Comparison of ENCODE assay signal across 10 mouse cellular contexts in genomic region chr3:87509061-87509460, GRCm38 (mm10). TPM values are rescaled to one million over a fixed set of nuclear protein-coding genes. Genes with fewer than 3 reads are reported as not detected.
DNase-seq lines count a peak whose midpoint lies in the region; ATAC-seq and TF ChIP-seq lines count a peak whose summit lies in the region.
"Had no signal": no experiment of that assay in that cellular context is flagged by ENCODE, and none has a peak within 500 bp of the region (broad histone marks: within the 10 kb centered on the region; RNA-seq: fewer than 3 reads in every experiment).

No protein-coding gene starts in this region.

- no peak for DNase-seq in forebrain, embryonic 14.5 days (ENCODE audit: low spot score)
- DNase-seq in forebrain, postnatal 0 days, result no peak
- peak; percentile 72 to 84 for DNase-seq in heart, adult 2 months
- peak; percentile 90 for DNase-seq in kidney, adult 9 months
- peak; percentile 48 for DNase-seq in lung, postnatal 10 days
- DNase-seq in right cerebral cortex, postnatal 14 days, result no peak

- WGBS in forebrain, embryonic 14.5 days, result 75% methylated on average over 4 of the region's 4 CpGs
- 58% methylated on average over 4 of the region's 4 CpGs for whole genome bisulfite sequencing in forebrain, postnatal 0 days
- WGBS in heart, adult 2 months, result 10% methylated on average over 4 of the region's 4 CpGs
- 67% methylated on average over 4 of the region's 4 CpGs for WGBS in forebrain, embryonic 16.5 days

- H3K4me3 ChIP-seq in forebrain, embryonic 14.5 days (ENCODE audit: low read depth, low read length), result no peak overlapping the region
- H3K4me3 ChIP-seq in forebrain, postnatal 0 days (ENCODE audit: low read depth, low read length), result no peak overlapping the region
- H3K4me3 ChIP-seq in heart, adult 2 months, result peak overlapping the region; percentile 22
- no peak overlapping the region for H3K4me3 ChIP-seq in forebrain, embryonic 16.5 days (replicated peaks; ENCODE audit: low read length)
- H3K4me3 ChIP-seq: midbrain, embryonic 12.5 days had no signal

- peak overlapping the region; percentile 36; the same call in 1 of the 2 replicates for H3K9ac ChIP-seq in forebrain, embryonic 14.5 days (ENCODE audit: low read length)
- H3K9ac ChIP-seq in forebrain, postnatal 0 days, result no peak overlapping the region
- H3K9ac ChIP-seq in heart, adult 2 months (ENCODE audit: low read depth, low read length), result no peak overlapping the region
- no peak overlapping the region for H3K9ac ChIP-seq in forebrain, embryonic 16.5 days (replicated peaks; ENCODE audit: low read depth, low read length)
- H3K9ac ChIP-seq: hindbrain, embryonic 12.5 days had no signal

- H3K4me1 ChIP-seq in forebrain, embryonic 14.5 days (ENCODE audit: control insufficient read depth, insufficient read depth, low read length), result no peaks in the 10 kb centered on the region
- no peaks in the 10 kb centered on the region for H3K4me1 ChIP-seq in forebrain, postnatal 0 days (ENCODE audit: insufficient read depth)
- peaks cover 10% of the 10 kb centered on the region for H3K4me1 ChIP-seq in heart, adult 2 months (ENCODE audit: control insufficient read depth, insufficient read depth, low read length)
- peaks cover 4% of the 10 kb centered on the region; the same call in 1 of the 2 replicates for H3K4me1 ChIP-seq in forebrain, embryonic 16.5 days (replicated peaks; ENCODE audit: control insufficient read depth, insufficient read depth, low read length)

- no peaks in the 10 kb centered on the region for H3K79me2 ChIP-seq in heart, adult 2 months (replicated peaks; ENCODE audit: control insufficient read depth, insufficient read depth, low read length)

- no peaks in the 10 kb centered on the region for H3K9me3 ChIP-seq in forebrain, embryonic 14.5 days (replicated peaks; ENCODE audit: control insufficient read depth, low read length)
- H3K9me3 ChIP-seq in forebrain, postnatal 0 days (ENCODE audit: low read length), result no peaks in the 10 kb centered on the region
- H3K9me3 ChIP-seq in forebrain, embryonic 16.5 days (ENCODE audit: control insufficient read depth, low read length), result no peaks in the 10 kb centered on the region
- H3K9me3 ChIP-seq: hindbrain, embryonic 12.5 days; midbrain, embryonic 12.5 days had no signal

- ATAC-seq in forebrain, embryonic 14.5 days, result no peak
- no peak for ATAC-seq in forebrain, postnatal 0 days
- ATAC-seq in activated CD4-positive, CD25-positive, alpha-beta regulatory T cell, adult 4 months, result no peak
- no peak for ATAC-seq in forebrain, embryonic 16.5 days

- no peak overlapping the region for H3K27ac ChIP-seq in forebrain, embryonic 14.5 days (ENCODE audit: low read depth, low read length)
- H3K27ac ChIP-seq in forebrain, postnatal 0 days (ENCODE audit: low read depth, low read length), result no peak overlapping the region
- H3K27ac ChIP-seq in heart, adult 2 months, result peak overlapping the region; percentile 59
- no peak overlapping the region for H3K27ac ChIP-seq in forebrain, embryonic 16.5 days (ENCODE audit: low read length)
- H3K27ac ChIP-seq: hindbrain, embryonic 12.5 days; midbrain, embryonic 12.5 days had no signal

- TF ChIP-seq CTCF in forebrain, postnatal 0 days (IDR thresholded peaks at IDR 0.05; ENCODE audit: low read depth), result no peak
- no peak for TF ChIP-seq CTCF in heart, adult 2 months (IDR thresholded peaks at IDR 0.05)

- no peaks in the 10 kb centered on the region for H3K36me3 ChIP-seq in forebrain, embryonic 14.5 days (ENCODE audit: control insufficient read depth, insufficient read depth, low read length)
- no peaks in the 10 kb centered on the region for H3K36me3 ChIP-seq in forebrain, postnatal 0 days (ENCODE audit: insufficient read depth)
- H3K36me3 ChIP-seq in heart, adult 2 months (ENCODE audit: control insufficient read depth, insufficient read depth, low read length), result no peaks in the 10 kb centered on the region
- H3K36me3 ChIP-seq in forebrain, embryonic 16.5 days (ENCODE audit: control insufficient read depth, insufficient read depth), result no peaks in the 10 kb centered on the region
- H3K36me3 ChIP-seq: hindbrain, embryonic 12.5 days; midbrain, embryonic 12.5 days had no signal

- intact Hi-C loops in heart, adult 2 months (cut with DNase I), result no loop called here

- 0 out of 2 replicates have a peak, but pooled peaks have one; percentile 33 for TF ChIP-seq POLR2A in heart, adult 2 months (IDR thresholded peaks at IDR 0.05; ENCODE audit: insufficient read depth, low read depth, low read length)

- H3K4me2 ChIP-seq in forebrain, embryonic 14.5 days (ENCODE audit: low read length), result no peak overlapping the region
- H3K4me2 ChIP-seq in forebrain, postnatal 0 days (ENCODE audit: low read depth), result no peak overlapping the region
- no peak overlapping the region for H3K4me2 ChIP-seq in forebrain, embryonic 16.5 days (ENCODE audit: low read length)

- 0 out of 2 replicates have a peak, but pooled peaks have one; percentile 59 for TF ChIP-seq EP300 in heart, adult 2 months (IDR thresholded peaks at IDR 0.05; ENCODE audit: insufficient read depth, low read depth, low read length)

- H3K27me3 ChIP-seq in forebrain, embryonic 14.5 days (replicated peaks; ENCODE audit: control insufficient read depth, insufficient read depth, low read length), result no peaks in the 10 kb centered on the region
- H3K27me3 ChIP-seq in forebrain, postnatal 0 days (ENCODE audit: insufficient read depth, low read length), result no peaks in the 10 kb centered on the region
- H3K27me3 ChIP-seq in heart, adult 2 months (ENCODE audit: control insufficient read depth, insufficient read depth, low read length), result no peaks in the 10 kb centered on the region
- no peaks in the 10 kb centered on the region for H3K27me3 ChIP-seq in forebrain, embryonic 16.5 days (replicated peaks; ENCODE audit: control insufficient read depth, insufficient read depth, low read length)

RNA-seq across cellular contexts. Expression of gene Etv3, which starts 16.1 kb away (rescaled TPM):
- polyA plus RNA-seq in forebrain, embryonic 14.5 days (2014; fragmentation: Nextera tagmentation; extraction: Ambion mirVana), result 5.5 and 6.0 TPM in 2 replicates
- total RNA-seq in forebrain, postnatal 0 days (2014; rRNA removed), result 9.8 and 13.8 TPM in 2 replicates
- 5.0 and 6.0 TPM in 2 replicates for polyA plus RNA-seq in forebrain, postnatal 0 days (2015; fragmentation: Nextera tagmentation; extraction: Ambion mirVana)
- total RNA-seq in heart, adult 2 months (2021), result 10 to 100 TPM; 17.7 to 18.5 TPM
- polyA plus RNA-seq in heart, adult 2 months (2012; rRNA removed), result 9.0 and 12.2 TPM in 2 replicates
- polyA plus RNA-seq in activated CD4-positive, CD25-positive, alpha-beta regulatory T cell, adult 4 months (2017; shearing (Covaris generic)), result 10 to 100 TPM; 17.7 to 23.4 TPM
- polyA plus RNA-seq in forebrain, embryonic 16.5 days (2015; fragmentation: Nextera tagmentation; extraction: Ambion mirVana), result 12.1 and 12.4 TPM in 2 replicates

Comparison
In these comparisons a context has a peak if more than half of its experiments do, and no peak if none do; other contexts are left out.
1. DNase-seq: peak in heart, adult 2 months (2 of 2), kidney, adult 9 months (single experiment) and lung, postnatal 10 days (single experiment); none in forebrain, embryonic 14.5 days (single experiment), forebrain, postnatal 0 days (single experiment) and right cerebral cortex, postnatal 14 days (single experiment).